Mouse (Mus musculus): ENCODE measurements around the gene Dnase1.

DNA sequence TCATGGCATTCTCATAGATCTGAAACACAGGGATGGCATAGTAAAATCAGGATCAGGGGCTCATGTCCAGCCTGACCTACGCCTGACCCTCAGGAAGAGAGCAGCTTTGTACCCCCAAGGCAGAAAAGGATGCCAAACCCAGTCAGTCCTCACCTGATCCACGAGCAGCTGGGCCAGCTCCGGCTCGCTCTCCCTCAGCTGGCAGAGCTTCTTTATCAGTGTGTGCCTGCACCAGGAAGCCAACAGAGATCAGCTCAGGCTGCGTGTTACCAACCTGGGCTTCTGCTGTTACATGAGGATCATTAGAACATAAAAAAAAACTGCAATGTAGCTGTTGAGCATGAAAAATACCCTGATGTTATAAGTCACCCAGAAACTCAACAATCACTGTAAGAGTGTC is 3.5 kb downstream of the Dnase1 start:
- TF ChIP-seq HCFC1 (IDR thresholded peaks at IDR 0.05; ENCODE audit: borderline replicate concordance, insufficient read depth, low read length) (no peak), ZNF384 (IDR thresholded peaks at IDR 0.05; ENCODE audit: low read depth, low read length) (no peak)
